In the genomic region with DNA sequence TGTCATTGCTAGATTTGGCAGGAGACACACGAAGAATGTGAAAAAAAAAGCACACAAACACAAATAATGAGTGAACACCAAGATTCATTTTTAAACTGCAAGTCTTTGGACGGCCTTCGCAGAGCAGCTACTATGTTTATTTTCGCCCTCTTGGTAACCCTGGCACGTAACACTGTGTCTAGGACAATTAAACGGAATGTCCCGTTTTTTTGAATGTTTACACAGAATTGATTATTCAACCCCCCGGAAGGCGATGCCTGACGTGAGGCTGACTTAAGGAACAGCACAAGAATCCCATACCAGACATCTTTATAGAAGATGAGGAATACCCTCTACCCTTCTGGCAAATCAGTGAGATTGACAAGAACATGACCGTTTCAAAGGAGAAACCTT, we compare ENCODE assay signal across 7 mouse cellular contexts. TPM values are rescaled to one million over a fixed set of nuclear protein-coding genes. Genes with fewer than 3 reads are reported as not detected.
A peak's percentile ranks its signal among the peaks of the same experiment; 100 is the strongest.
DNase-seq lines count a peak whose midpoint lies in the region; ATAC-seq and TF ChIP-seq lines count a peak whose summit lies in the region.

No protein-coding gene starts in this region.

- H3K36me3 ChIP-seq in E14TG2a.4 (ENCODE audit: insufficient read depth, low read length): peaks cover 4% of the 10 kb centered on the region; the same call in 1 of the 2 replicates
- H3K36me3 ChIP-seq in forebrain, embryonic 12.5 days (replicated peaks): peaks cover 5% of the 10 kb centered on the region
- H3K36me3 ChIP-seq in kidney, embryonic 14.5 days (ENCODE audit: control insufficient read depth, insufficient read depth, low read length): no peaks in the 10 kb centered on the region

- POLR2A ChIA-PET in Patski (lab: Charles Lee): no interaction called here

- WGBS in forebrain, embryonic 12.5 days: 1% methylated on average over 11 of the region's 11 CpGs
- WGBS in kidney, embryonic 14.5 days: under 1% methylated on average over 11 of the region's 11 CpGs

- H3K27ac ChIP-seq in forebrain, embryonic 12.5 days: peak overlapping the region; percentile 91
- H3K27ac ChIP-seq in kidney, embryonic 14.5 days (ENCODE audit: low read depth, low read length): peak overlapping the region; percentile 83

- H3K27me3 ChIP-seq in E14TG2a.4 (ENCODE audit: insufficient read depth, low read length) (no peaks in the 10 kb centered on the region), Patski (no peaks in the 10 kb centered on the region)
- H3K27me3 ChIP-seq in forebrain, embryonic 12.5 days: no peaks in the 10 kb centered on the region
- no peaks in the 10 kb centered on the region for H3K27me3 ChIP-seq in kidney, embryonic 14.5 days (ENCODE audit: control insufficient read depth, insufficient read depth, low read length)

- CTCF ChIA-PET in Patski (lab: Charles Lee): no interaction called here

- peaks cover 20% of the 10 kb centered on the region for H3K4me1 ChIP-seq in E14TG2a.4 (replicated peaks; ENCODE audit: low read depth, low read length)
- peaks cover 35% of the 10 kb centered on the region for H3K4me1 ChIP-seq in forebrain, embryonic 12.5 days
- peaks cover 10% of the 10 kb centered on the region for H3K4me1 ChIP-seq in kidney, embryonic 14.5 days (ENCODE audit: control insufficient read depth, insufficient read depth, low read length)

- DNase-seq in Patski (ENCODE audit: low read depth, low spot score): no peak
- DNase-seq in lung, postnatal 25 days (ENCODE audit: low spot score): peak; percentile 32
- peak; percentile 32 for DNase-seq in thymus, postnatal 25 days
- no peak for DNase-seq in layer of hippocampus, postnatal 25 days (ENCODE audit: extremely low spot score in 1 of 2, low spot score in 1 of 2)

- no peaks in the 10 kb centered on the region for H3K9me3 ChIP-seq in E14TG2a.4 (ENCODE audit: low read length)
- no peaks in the 10 kb centered on the region for H3K9me3 ChIP-seq in forebrain, embryonic 12.5 days
- H3K9me3 ChIP-seq in kidney, embryonic 14.5 days (ENCODE audit: control insufficient read depth, low read length): no peaks in the 10 kb centered on the region

- peak; percentile 11 for ATAC-seq in Patski
- ATAC-seq in forebrain, embryonic 12.5 days (ENCODE audit: low FRiP score): peak; percentile 46
- ATAC-seq in kidney, embryonic 14.5 days (ENCODE audit: low FRiP score, low TSS enrichment): peak; percentile 18; the same call in 1 of the 2 replicates

- peak overlapping the region; percentile 87 for H3K4me2 ChIP-seq in forebrain, embryonic 12.5 days
- H3K4me2 ChIP-seq in kidney, embryonic 14.5 days (replicated peaks; ENCODE audit: low read depth, low read length): peak overlapping the region; percentile 90

- peak overlapping the region; percentile 89 for H3K9ac ChIP-seq in forebrain, embryonic 12.5 days
- peak overlapping the region; percentile 74; the same call in 1 of the 2 replicates for H3K9ac ChIP-seq in kidney, embryonic 14.5 days (ENCODE audit: low read depth, low read length)

- TF ChIP-seq CTCF in E14TG2a.4 (conservative IDR thresholded peaks at IDR 0.05; ENCODE audit: low read length): no peak
- TF ChIP-seq CTCF in Patski (IDR thresholded peaks at IDR 0.05): no peak

- in situ Hi-C loops in Patski (cut with MboI; ENCODE audit: low pct_unique_long_range_greater_than_20kb): no loop called here

- peak overlapping the region; percentile 98 for H3K4me3 ChIP-seq in E14TG2a.4 (replicated peaks; ENCODE audit: low read length)
- H3K4me3 ChIP-seq in forebrain, embryonic 12.5 days (replicated peaks): peak overlapping the region; percentile 73
- peak overlapping the region; percentile 72 for H3K4me3 ChIP-seq in kidney, embryonic 14.5 days (ENCODE audit: low read length)

RNA-seq across cellular contexts. Expression of a gene that starts 0.5 kb away (rescaled TPM):
- 3.1 TPM for polyA plus RNA-seq in Patski (2021)
- polyA plus RNA-seq in forebrain, embryonic 12.5 days (2016; fragmentation: Nextera tagmentation; extraction: Ambion mirVana): 21.7 and 25.2 TPM in 2 replicates
- 12.8 and 14.9 TPM in 2 replicates for polyA plus RNA-seq in kidney, embryonic 14.5 days (2014; fragmentation: Nextera tagmentation; extraction: Ambion mirVana)
- under 1 TPM; 0.26 to 0.27 TPM for total RNA-seq in layer of hippocampus, postnatal 25 days (2021)

RNA-seq across cellular contexts. Expression of a gene that starts 0.6 kb away (rescaled TPM):
- polyA plus RNA-seq in Patski (2021): 17.0 TPM
- polyA plus RNA-seq in forebrain, embryonic 12.5 days (2016; fragmentation: Nextera tagmentation; extraction: Ambion mirVana): 84.9 and 88.4 TPM in 2 replicates
- polyA plus RNA-seq in kidney, embryonic 14.5 days (2014; fragmentation: Nextera tagmentation; extraction: Ambion mirVana): 48.8 and 70.4 TPM in 2 replicates
- 10 to 100 TPM; 26.2 to 29.5 TPM for total RNA-seq in layer of hippocampus, postnatal 25 days (2021)

Comparison
In these comparisons a context has a peak if more than half of its experiments do, and no peak if none do; other contexts are left out.
1. DNase-seq: peak in lung, postnatal 25 days (single experiment) and thymus, postnatal 25 days (single experiment); none in Patski (single experiment) and layer of hippocampus, postnatal 25 days (0 of 2).
2. Peak in every context shown above with its lines, with median percentiles within 50 percentile points of each other: H3K4me3 ChIP-seq and ATAC-seq.